Mouse (Mus musculus) spleen, postnatal 36 days (tissue): ENCODE results near the gene Atp6v1g1.

Experiments used
- DNase-seq, 2 experiments: peaks; one replicate each; pipeline ENCODE4 v3.0.0; 2022; ENCODE audit warnings: low spot score in 2 of 2, mixed read lengths in 1 of 2

The Atp6v1g1 gene

GRCm38 (mm10) chr4:63544494-63545230 is at the start of gene Atp6v1g1:
Gene Atp6v1g1 (plus strand): TSS chr4:63544772.
- peak; percentile 93 to 96 for DNase-seq

GRCm38 (mm10) chr4:63494967-63495914 is 49.3 kb upstream of the Atp6v1g1 start:
- peak; percentile 20 to 38 for DNase-seq

- DNase-seq = peak; percentile 72 to 74
Observed at GRCm38 (mm10) chr4:63495915-63496278, 48.7 kb upstream of the Atp6v1g1 start, which contains the start of gene Whrn. Gene Whrn (minus strand): TSS chr4:63495991.

GRCm38 (mm10) chr4:63496312-63496711 is 48.3 kb upstream of the Atp6v1g1 start:
- DNase-seq = no peak

GRCm38 (mm10) chr4:63498346-63498745 is 46.2 kb upstream of the Atp6v1g1 start:
- DNase-seq = no peak

GRCm38 (mm10) chr4:63501050-63501449 is 43.5 kb upstream of the Atp6v1g1 start:
- no peak for DNase-seq

GRCm38 (mm10) chr4:63503949-63504348 is 40.6 kb upstream of the Atp6v1g1 start:
- DNase-seq = no peak

GRCm38 (mm10) chr4:63507478-63507877 is 37.1 kb upstream of the Atp6v1g1 start:
- DNase-seq = no peak

GRCm38 (mm10) chr4:63508232-63508631 is 36.3 kb upstream of the Atp6v1g1 start:
- peak; percentile 72 to 78 for DNase-seq

GRCm38 (mm10) chr4:63512921-63513320 is 31.7 kb upstream of the Atp6v1g1 start:
- DNase-seq = no peak

GRCm38 (mm10) chr4:63514454-63514984 is 30.1 kb upstream of the Atp6v1g1 start:
- no peak for DNase-seq

GRCm38 (mm10) chr4:63515021-63515420 is 29.6 kb upstream of the Atp6v1g1 start:
- DNase-seq = no peak

- DNase-seq = no peak
Observed at GRCm38 (mm10) chr4:63521813-63522419, 22.7 kb upstream of the Atp6v1g1 start.

GRCm38 (mm10) chr4:63525514-63525913 is 19.1 kb upstream of the Atp6v1g1 start:
- no peak for DNase-seq

GRCm38 (mm10) chr4:63528946-63529345 is 15.6 kb upstream of the Atp6v1g1 start:
- DNase-seq = no peak

GRCm38 (mm10) chr4:63530409-63530808 is 14.2 kb upstream of the Atp6v1g1 start:
- DNase-seq = no peak

- no peak for DNase-seq
Observed at GRCm38 (mm10) chr4:63537602-63538001, 7.0 kb upstream of the Atp6v1g1 start.

- no peak for DNase-seq
Observed at GRCm38 (mm10) chr4:63542209-63542608, 2.4 kb upstream of the Atp6v1g1 start.

GRCm38 (mm10) chr4:63543746-63544493 is 652 bp upstream of the Atp6v1g1 start:
- DNase-seq = peak in 1 of 2 experiments; percentile 28

- DNase-seq = no peak
Observed at GRCm38 (mm10) chr4:63545231-63545958, 823 bp downstream of the Atp6v1g1 start.
